Mouse (Mus musculus): ENCODE data around the gene S100a16. TPM values are rescaled to one million over a fixed set of nuclear protein-coding genes. Genes with fewer than 3 reads are reported as not detected.

The S100a16 gene
- polyA plus RNA-seq, 1 experiment from 2014 or later, result 32.5 TPM

DNA sequence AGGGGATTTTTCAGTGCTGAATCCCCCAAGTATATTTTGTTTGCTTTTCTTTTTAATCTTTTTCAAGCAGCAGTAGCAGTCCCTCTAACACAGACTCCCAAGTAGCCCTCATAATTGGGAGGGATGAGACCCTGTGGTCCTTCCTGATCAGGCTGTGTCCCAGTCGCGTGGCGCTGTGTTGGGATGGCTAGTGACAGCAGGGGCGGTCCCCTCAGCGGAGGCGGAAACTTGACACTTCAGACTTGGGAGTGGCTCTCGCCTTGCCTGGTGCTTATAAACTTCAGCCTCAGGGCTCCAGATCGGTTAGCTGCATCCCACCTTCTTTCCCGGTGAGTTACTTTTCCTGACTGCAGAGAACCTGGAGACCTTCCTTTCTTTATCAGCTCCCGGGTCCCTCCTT is 22.4 kb upstream of the S100a16 start:
- no peak overlapping the region for H3K27ac ChIP-seq (replicated peaks; ENCODE audit: low read depth, low read length)
- no peaks in the 10 kb centered on the region for H3K36me3 ChIP-seq (ENCODE audit: control insufficient read depth, insufficient read depth, low read length)
- no peak for ATAC-seq (ENCODE audit: low FRiP score, low TSS enrichment)
- no peaks in the 10 kb centered on the region for H3K9me3 ChIP-seq (ENCODE audit: control insufficient read depth, low read length)
- H3K27me3 ChIP-seq (ENCODE audit: control insufficient read depth, insufficient read depth, low read length), result peaks cover 29% of the 10 kb centered on the region
- under 1% methylated on average over 10 of the region's 10 CpGs for WGBS
- peak; percentile 54 for DNase-seq
- H3K9ac ChIP-seq (replicated peaks; ENCODE audit: low read length), result peak overlapping the region; percentile 23; the same call in 1 of the 2 replicates
- peak overlapping the region; percentile 57 for H3K4me2 ChIP-seq (ENCODE audit: low read length)
- no peaks in the 10 kb centered on the region for H3K4me1 ChIP-seq (ENCODE audit: control insufficient read depth, insufficient read depth, low read length)
- peak overlapping the region; percentile 31 for H3K4me3 ChIP-seq (replicated peaks; ENCODE audit: low read depth, low read length)

DNA sequence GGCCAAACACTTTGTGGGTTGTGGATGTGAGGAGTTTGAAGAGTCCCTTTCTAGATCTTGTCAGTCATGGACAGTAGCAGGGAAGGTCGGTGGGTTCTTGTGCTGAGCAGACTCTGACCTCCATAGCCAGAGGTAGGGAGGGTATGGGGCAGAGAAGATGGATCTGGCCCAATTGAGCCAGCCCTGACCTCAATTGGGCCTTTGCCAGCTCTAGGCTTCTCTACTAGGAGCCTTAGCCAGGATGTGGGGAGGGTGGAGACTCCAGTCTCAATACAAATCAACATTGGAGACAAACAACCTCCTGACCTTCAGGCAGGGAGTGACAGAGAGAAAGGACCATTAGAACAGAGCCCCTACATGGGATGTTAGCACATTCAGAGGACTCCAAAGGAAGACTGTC is 21.8 kb upstream of the S100a16 start:
- no peak for DNase-seq
- peak overlapping the region; percentile 31 for H3K4me3 ChIP-seq (replicated peaks; ENCODE audit: low read depth, low read length)
- no peak overlapping the region for H3K27ac ChIP-seq (replicated peaks; ENCODE audit: low read depth, low read length)
- WGBS, result 48% methylated on average over 1 of the region's 1 CpGs
- H3K4me2 ChIP-seq (ENCODE audit: low read length), result peak overlapping the region; percentile 57
- no peaks in the 10 kb centered on the region for H3K9me3 ChIP-seq (ENCODE audit: control insufficient read depth, low read length)
- ATAC-seq (ENCODE audit: low FRiP score, low TSS enrichment), result no peak
- no peak overlapping the region for H3K9ac ChIP-seq (replicated peaks; ENCODE audit: low read length)
- no peaks in the 10 kb centered on the region for H3K4me1 ChIP-seq (ENCODE audit: control insufficient read depth, insufficient read depth, low read length)
- H3K27me3 ChIP-seq (ENCODE audit: control insufficient read depth, insufficient read depth, low read length), result peaks cover 29% of the 10 kb centered on the region
- H3K36me3 ChIP-seq (ENCODE audit: control insufficient read depth, insufficient read depth, low read length), result no peaks in the 10 kb centered on the region

DNA sequence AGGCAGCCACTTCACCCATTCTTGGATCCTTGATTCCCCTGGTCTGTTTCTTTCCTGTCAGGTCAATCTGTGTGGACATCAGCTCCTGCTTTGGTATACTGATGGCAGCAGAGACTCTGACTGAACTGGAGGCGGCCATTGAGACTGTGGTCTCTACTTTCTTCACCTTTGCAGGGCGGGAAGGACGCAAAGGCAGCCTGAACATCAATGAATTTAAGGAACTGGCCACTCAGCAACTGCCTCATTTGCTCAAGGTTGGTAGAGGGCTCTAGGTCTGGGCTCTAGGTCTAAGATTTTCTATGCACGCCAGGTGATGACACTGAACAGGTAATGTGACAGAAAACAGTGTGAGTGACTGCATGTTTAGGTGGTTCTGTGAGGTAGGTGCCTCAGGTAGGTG is 21.3 kb upstream of the S100a16 start:
- H3K27me3 ChIP-seq (ENCODE audit: control insufficient read depth, insufficient read depth, low read length), result peaks cover 29% of the 10 kb centered on the region
- no peak overlapping the region for H3K9ac ChIP-seq (replicated peaks; ENCODE audit: low read length)
- no peak overlapping the region for H3K4me3 ChIP-seq (replicated peaks; ENCODE audit: low read depth, low read length)
- no peaks in the 10 kb centered on the region for H3K4me1 ChIP-seq (ENCODE audit: control insufficient read depth, insufficient read depth, low read length)
- no peaks in the 10 kb centered on the region for H3K36me3 ChIP-seq (ENCODE audit: control insufficient read depth, insufficient read depth, low read length)
- ATAC-seq (ENCODE audit: low FRiP score, low TSS enrichment) (no peak), DNase-seq (no peak)
- no peaks in the 10 kb centered on the region for H3K9me3 ChIP-seq (ENCODE audit: control insufficient read depth, low read length)
- 92% methylated on average over 4 of the region's 4 CpGs for WGBS
- H3K4me2 ChIP-seq (ENCODE audit: low read length), result no peak overlapping the region
- H3K27ac ChIP-seq (replicated peaks; ENCODE audit: low read depth, low read length), result no peak overlapping the region

DNA sequence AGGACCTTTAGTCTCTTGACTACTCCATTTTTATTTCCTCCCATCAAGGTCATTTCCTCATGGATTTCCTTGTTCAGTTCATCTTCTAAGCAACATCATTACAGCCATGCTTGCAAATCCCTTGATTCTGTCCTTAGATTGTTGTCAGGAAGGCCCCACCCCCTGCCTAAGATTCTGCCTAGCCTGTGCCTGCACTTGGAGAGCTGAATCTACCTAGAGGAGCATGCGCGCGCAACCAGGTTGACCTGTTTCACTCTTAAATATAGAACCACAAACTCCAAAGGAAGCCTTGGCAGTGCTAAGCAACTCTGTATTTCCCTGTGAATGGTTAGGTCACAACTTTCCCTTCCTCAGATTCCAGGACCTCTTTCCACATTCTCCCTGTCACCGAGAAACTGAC is 19.3 kb upstream of the S100a16 start:
- ATAC-seq (ENCODE audit: low FRiP score, low TSS enrichment), result no peak

DNA sequence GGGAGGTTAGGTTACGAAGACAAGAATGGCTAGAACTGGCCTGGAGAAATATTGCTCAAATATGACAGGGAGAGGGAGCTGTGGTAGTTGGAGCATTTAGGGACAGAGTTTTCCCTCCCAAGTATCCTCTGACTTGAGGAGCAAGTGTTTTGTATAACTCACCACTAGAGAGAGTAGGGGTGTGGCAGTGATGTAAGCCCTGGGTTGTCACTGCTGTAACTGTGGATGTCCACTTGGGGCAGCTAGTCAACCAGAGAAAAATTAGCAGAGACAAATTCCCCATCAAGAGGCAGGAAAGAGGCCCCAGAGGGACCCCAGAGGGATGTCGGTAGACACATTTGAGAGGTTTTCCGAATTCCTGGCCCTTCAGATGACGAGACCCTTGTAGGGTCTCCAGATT is 11.6 kb upstream of the S100a16 start:
- 71% methylated on average over 4 of the region's 4 CpGs for WGBS
- H3K4me3 ChIP-seq (replicated peaks; ENCODE audit: low read depth, low read length), result no peak overlapping the region
- H3K4me1 ChIP-seq (ENCODE audit: control insufficient read depth, insufficient read depth, low read length), result no peaks in the 10 kb centered on the region
- no peak overlapping the region for H3K27ac ChIP-seq (replicated peaks; ENCODE audit: low read depth, low read length)
- H3K9me3 ChIP-seq (ENCODE audit: control insufficient read depth, low read length), result no peaks in the 10 kb centered on the region
- no peaks in the 10 kb centered on the region for H3K36me3 ChIP-seq (ENCODE audit: control insufficient read depth, insufficient read depth, low read length)
- H3K4me2 ChIP-seq (ENCODE audit: low read length), result no peak overlapping the region
- no peaks in the 10 kb centered on the region for H3K27me3 ChIP-seq (ENCODE audit: control insufficient read depth, insufficient read depth, low read length)
- DNase-seq, result peak; percentile 56
- no peak overlapping the region for H3K9ac ChIP-seq (replicated peaks; ENCODE audit: low read length)
- ATAC-seq (ENCODE audit: low FRiP score, low TSS enrichment), result no peak

More for the DNA sequence above, 19.3 kb upstream of the S100a16 start:
- WGBS, result 90% methylated on average over 4 of the region's 4 CpGs
- H3K4me2 ChIP-seq (ENCODE audit: low read length), result no peak overlapping the region
- H3K9me3 ChIP-seq (ENCODE audit: control insufficient read depth, low read length), result no peaks in the 10 kb centered on the region
- no peak overlapping the region for H3K27ac ChIP-seq (replicated peaks; ENCODE audit: low read depth, low read length)
- H3K9ac ChIP-seq (replicated peaks; ENCODE audit: low read length), result no peak overlapping the region
- H3K36me3 ChIP-seq (ENCODE audit: control insufficient read depth, insufficient read depth, low read length), result no peaks in the 10 kb centered on the region
- no peak overlapping the region for H3K4me3 ChIP-seq (replicated peaks; ENCODE audit: low read depth, low read length)
- DNase-seq, result no peak
- H3K27me3 ChIP-seq (ENCODE audit: control insufficient read depth, insufficient read depth, low read length), result peaks cover 26% of the 10 kb centered on the region
- H3K4me1 ChIP-seq (ENCODE audit: control insufficient read depth, insufficient read depth, low read length), result no peaks in the 10 kb centered on the region

DNA sequence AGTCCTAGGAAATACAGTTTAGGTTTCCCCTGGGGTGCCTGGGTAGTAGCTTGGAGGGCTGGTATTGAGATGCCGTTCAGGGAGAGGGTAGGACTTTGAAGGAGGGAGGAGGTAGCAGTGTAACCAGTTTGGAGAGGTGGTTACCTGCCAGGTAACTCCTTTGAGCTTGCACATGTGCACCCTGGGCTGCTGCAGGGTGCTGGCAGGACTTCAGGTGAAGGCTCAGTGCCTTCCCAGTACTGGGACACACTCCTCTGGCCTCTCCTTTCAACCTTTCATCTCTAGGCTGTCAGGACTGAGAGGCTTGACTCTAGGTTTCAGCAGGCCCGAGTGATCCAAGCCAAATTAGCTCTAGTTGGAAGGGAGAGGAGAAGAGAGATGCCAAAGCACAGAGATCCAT is 11.0 kb upstream of the S100a16 start:
- WGBS, result 75% methylated on average over 2 of the region's 2 CpGs
- Histone ChIP-seq H3K27me3 (ENCODE audit: control insufficient read depth, insufficient read depth, low read length) (no peaks in the 10 kb centered on the region), H3K4me2 (ENCODE audit: low read length) (no peak overlapping the region), H3K9ac (replicated peaks; ENCODE audit: low read length) (no peak overlapping the region), H3K4me1 (ENCODE audit: control insufficient read depth, insufficient read depth, low read length) (no peaks in the 10 kb centered on the region), H3K36me3 (ENCODE audit: control insufficient read depth, insufficient read depth, low read length) (no peaks in the 10 kb centered on the region), H3K9me3 (ENCODE audit: control insufficient read depth, low read length) (no peaks in the 10 kb centered on the region), H3K27ac (replicated peaks; ENCODE audit: low read depth, low read length) (no peak overlapping the region), H3K4me3 (replicated peaks; ENCODE audit: low read depth, low read length) (no peak overlapping the region)
- DNase-seq (no peak), ATAC-seq (ENCODE audit: low FRiP score, low TSS enrichment) (no peak)

DNA sequence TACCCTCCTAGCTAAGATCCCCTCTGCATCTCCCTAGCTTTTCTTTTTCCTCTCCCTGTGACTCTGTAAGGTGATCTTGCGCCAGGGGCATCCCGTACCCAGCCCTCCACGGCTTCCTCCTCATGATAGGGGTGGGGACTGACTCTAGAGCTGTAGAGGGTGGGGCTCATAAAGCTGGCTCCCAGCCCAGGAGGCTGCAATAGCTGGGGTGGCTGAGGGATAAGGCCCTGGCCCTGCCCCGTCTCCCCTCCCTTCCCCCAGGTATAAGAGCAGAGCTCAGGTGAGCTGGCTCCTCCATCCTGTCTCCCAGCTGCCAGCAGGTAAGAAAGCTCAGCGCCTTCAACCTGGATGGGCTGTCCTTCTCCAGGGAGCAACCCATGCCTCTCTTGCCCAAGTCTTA is 10.5 kb upstream of the S100a16 start, which contains the start of gene S100a14:
Gene S100a14, plus strand, starts transcription at position 277 of the 400 bp plus-strand sequence.
- no peaks in the 10 kb centered on the region for H3K27me3 ChIP-seq (ENCODE audit: control insufficient read depth, insufficient read depth, low read length)
- no peaks in the 10 kb centered on the region for H3K36me3 ChIP-seq (ENCODE audit: control insufficient read depth, insufficient read depth, low read length)
- 87% methylated on average over 5 of the region's 5 CpGs for WGBS
- no peaks in the 10 kb centered on the region for H3K9me3 ChIP-seq (ENCODE audit: control insufficient read depth, low read length)
- H3K4me2 ChIP-seq (ENCODE audit: low read length), result no peak within 1 kb of the TSS
- H3K4me3 ChIP-seq (replicated peaks; ENCODE audit: low read depth, low read length), result no peak within 1 kb of the TSS
- ATAC-seq (ENCODE audit: low FRiP score, low TSS enrichment) (no peak), DNase-seq (no peak)
- H3K27ac ChIP-seq (replicated peaks; ENCODE audit: low read depth, low read length), result no peak within 1 kb of the TSS
- no peak within 1 kb of the TSS for H3K9ac ChIP-seq (replicated peaks; ENCODE audit: low read length)
- no peaks in the 10 kb centered on the region for H3K4me1 ChIP-seq (ENCODE audit: control insufficient read depth, insufficient read depth, low read length)

DNA sequence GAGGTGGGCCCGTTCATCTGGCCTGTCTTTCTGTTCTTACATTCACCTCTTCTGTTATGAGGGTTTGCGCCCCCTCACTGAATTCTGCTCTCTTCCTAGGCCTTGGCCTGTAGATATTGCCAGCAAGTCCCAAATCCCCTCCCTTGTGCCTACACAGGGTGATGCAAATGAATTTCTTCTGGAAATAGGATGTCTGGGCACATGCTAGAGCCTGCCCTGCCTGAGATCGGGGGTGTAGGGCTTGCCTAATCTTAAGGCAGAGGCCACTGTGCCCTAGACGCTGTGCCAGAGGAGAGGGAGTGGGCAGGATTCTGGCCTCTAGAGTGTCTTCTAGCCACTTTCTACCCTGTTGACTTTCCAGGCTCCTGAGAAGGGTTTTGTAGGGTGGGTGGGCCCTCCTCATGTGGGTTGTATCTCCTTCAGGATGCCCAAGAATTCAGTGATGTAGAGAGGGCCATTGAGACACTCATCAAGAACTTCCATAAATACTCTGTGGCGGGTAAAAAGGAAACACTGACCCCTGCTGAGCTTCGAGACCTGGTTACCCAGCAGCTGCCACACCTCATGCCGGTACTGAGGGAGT is 9.7 kb upstream of the S100a16 start:
- Histone ChIP-seq H3K4me1 (ENCODE audit: control insufficient read depth, insufficient read depth, low read length) (no peaks in the 10 kb centered on the region), H3K9me3 (ENCODE audit: control insufficient read depth, low read length) (no peaks in the 10 kb centered on the region), H3K4me2 (ENCODE audit: low read length) (no peak overlapping the region), H3K27me3 (ENCODE audit: control insufficient read depth, insufficient read depth, low read length) (no peaks in the 10 kb centered on the region), H3K9ac (replicated peaks; ENCODE audit: low read length) (no peak overlapping the region), H3K4me3 (replicated peaks; ENCODE audit: low read depth, low read length) (no peak overlapping the region), H3K27ac (replicated peaks; ENCODE audit: low read depth, low read length) (no peak overlapping the region), H3K36me3 (ENCODE audit: control insufficient read depth, insufficient read depth, low read length) (no peaks in the 10 kb centered on the region)
- DNase-seq (no peak), ATAC-seq (ENCODE audit: low FRiP score, low TSS enrichment) (no peak)
- WGBS, result 84% methylated on average over 7 of the region's 7 CpGs

DNA sequence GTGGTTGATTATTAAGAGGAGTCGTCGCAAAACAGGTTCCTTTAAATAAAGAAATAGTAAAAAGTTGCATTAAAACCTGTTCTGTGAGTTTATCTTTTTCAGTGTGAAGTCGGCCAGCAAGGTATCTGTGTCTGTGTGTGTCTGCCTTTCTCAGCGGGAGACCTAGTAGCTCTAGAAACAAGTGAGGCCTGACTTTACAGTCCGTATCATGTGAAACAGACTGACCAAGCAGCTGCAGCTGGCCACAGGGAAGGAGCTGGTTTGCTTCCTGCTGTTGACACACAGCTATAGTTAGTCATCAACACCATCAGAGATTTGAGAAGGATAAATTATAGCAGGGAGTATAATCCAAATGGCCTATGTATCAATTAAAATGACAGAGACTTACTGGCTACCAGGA is 5.3 kb upstream of the S100a16 start:
- no peak for ATAC-seq (ENCODE audit: low FRiP score, low TSS enrichment)
- Histone ChIP-seq H3K4me1 (ENCODE audit: control insufficient read depth, insufficient read depth, low read length) (no peaks in the 10 kb centered on the region), H3K9me3 (ENCODE audit: control insufficient read depth, low read length) (no peaks in the 10 kb centered on the region)

More for the DNA sequence above, 5.3 kb upstream of the S100a16 start:
- no peak overlapping the region for H3K9ac ChIP-seq (replicated peaks; ENCODE audit: low read length)
- no peak overlapping the region for H3K4me2 ChIP-seq (ENCODE audit: low read length)
- H3K27ac ChIP-seq (replicated peaks; ENCODE audit: low read depth, low read length), result no peak overlapping the region
- H3K27me3 ChIP-seq (ENCODE audit: control insufficient read depth, insufficient read depth, low read length), result no peaks in the 10 kb centered on the region
- WGBS, result 78% methylated on average over 5 of the region's 5 CpGs
- H3K36me3 ChIP-seq (ENCODE audit: control insufficient read depth, insufficient read depth, low read length), result no peaks in the 10 kb centered on the region
- H3K4me3 ChIP-seq (replicated peaks; ENCODE audit: low read depth, low read length), result no peak overlapping the region
- DNase-seq, result no peak

Data from midbrain, embryonic 14.5 days (tissue).